Mouse (Mus musculus): Measurements from ENCODE around the gene Naf1.

Gene Naf1

GRCm38 (mm10) chr8:66860023-66860422 is at the start of gene Naf1:
Gene Naf1, plus strand, starts transcription at chr8:66860217.
- DNase-seq: peak; percentile 92

- peak; percentile 30 for DNase-seq
These were observed 1.0 kb downstream of the Naf1 start for GRCm38 (mm10) chr8:66860921-66861588.

DNA sequence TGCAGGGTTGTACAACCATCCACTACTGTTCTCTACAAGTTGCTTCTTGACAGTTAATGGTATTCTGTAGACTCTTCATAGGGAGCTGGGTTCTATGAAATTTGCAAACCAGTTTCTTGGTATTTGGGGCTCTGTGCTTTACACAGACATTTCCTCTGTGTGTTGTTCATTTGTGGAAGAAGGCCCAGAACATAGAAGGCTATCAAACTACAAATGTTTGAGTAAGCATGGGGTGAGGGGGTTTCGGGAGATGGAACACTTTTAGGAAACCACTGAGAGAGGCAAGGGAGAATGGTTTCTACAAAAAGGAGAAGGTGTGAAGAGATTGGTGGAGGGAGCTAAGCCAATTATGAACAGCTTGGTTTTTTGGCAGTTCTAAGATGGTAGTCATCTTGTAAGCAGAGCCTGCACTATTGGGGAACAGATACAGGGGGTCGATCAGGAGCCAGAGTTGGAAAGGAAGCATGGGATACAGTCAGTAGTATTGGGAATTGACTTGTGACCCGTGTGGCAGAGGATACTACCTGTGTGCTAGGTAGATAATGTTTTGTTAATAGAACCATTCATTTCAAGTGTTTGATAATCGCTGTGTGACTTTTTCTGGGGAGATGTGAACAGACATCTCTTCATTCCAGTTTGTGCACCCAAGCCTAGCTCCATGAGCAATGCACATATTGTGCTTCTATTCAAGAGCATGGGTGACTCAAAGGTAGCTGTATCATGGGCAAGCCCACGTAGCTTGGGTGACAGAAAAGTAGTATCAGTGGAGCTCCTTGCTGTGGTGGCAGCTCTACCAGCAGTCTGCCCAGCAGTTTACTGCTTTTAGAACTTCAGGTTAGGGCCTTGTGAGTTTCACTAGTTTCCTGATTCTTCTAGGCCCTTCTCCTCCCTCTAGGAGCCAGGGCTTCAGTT is 1.8 kb downstream of the Naf1 start:
- no peak for DNase-seq

- no peak for DNase-seq
These were observed 3.7 kb downstream of the Naf1 start for GRCm38 (mm10) chr8:66863761-66864160.

GRCm38 (mm10) chr8:66865120-66865519 is 5.1 kb downstream of the Naf1 start:
- DNase-seq: no peak

DNA sequence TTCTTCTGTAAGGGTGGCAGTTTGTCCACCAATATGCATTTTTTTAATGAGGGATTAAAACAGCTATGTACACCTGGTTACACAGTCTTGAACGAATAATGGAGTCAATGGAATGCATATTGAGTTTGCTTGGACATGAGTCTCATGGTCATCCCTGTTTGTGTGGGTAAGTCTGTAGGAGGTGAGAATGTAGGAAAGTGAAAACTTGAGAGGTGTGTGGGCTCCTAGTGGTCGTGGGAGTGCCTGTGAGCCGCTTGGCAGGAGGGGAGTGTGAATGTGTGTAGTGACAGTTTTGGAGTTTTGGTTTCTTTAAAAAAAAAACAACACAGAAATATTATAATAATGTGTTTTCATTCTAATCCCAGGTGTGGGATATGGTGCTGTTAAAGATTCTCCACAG is 7.7 kb downstream of the Naf1 start:
- DNase-seq: no peak

DNA sequence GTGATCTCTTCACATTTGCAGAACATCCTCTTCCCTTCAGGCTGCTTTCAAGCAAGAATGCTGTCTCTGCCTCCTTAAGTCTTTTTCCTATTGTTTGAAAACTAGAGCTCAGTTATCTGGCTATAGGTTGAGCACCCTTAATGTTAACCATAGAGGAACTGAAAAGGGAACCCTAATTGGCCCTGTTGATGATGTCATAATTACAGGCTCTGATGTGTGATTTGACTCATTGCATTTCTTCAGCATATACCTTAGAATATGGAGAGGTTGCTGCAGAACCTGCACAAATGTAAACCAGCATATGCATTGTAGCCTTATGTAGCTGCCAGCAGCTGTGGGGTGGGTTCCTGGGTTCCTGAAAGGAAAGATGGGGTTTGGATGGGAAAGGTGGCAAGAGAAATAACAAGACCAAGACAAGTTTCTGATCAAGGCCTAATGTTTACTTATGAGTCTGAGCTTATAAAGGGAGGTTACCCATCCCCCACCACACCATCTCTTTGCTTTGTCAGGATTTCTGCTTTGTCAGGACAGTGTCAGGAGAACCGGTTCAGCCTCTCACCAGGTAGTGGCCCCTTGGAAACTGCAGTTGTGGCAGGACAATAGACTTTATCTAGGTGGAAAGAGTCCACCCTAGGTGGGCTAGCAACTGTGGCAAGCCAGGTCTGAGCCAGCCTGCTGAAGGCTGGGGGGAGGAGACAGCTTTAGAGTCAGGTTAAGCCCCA is 9.4 kb downstream of the Naf1 start:
- DNase-seq: no peak

GRCm38 (mm10) chr8:66883866-66884265 is 23.8 kb downstream of the Naf1 start:
- no peak for DNase-seq

DNA sequence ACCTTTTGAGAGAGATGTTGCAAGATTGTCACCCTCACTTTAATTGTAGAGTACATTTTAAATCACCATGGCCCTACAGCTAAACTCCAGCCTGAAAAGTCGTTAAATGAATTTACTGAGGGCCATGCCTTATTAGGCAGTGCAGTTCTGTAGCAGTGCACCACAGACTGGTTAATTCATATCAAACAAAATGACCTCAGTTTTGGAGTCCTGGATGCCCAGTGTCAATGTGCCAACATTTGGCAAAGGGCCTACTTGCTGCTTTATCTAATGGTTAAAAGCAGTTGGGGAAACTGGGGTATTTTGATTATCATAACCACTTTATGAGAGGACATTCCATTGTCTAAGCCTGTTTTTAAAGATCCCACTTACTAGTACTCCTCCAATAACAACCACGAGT is 31.9 kb downstream of the Naf1 start:
- no peak for DNase-seq

DNA sequence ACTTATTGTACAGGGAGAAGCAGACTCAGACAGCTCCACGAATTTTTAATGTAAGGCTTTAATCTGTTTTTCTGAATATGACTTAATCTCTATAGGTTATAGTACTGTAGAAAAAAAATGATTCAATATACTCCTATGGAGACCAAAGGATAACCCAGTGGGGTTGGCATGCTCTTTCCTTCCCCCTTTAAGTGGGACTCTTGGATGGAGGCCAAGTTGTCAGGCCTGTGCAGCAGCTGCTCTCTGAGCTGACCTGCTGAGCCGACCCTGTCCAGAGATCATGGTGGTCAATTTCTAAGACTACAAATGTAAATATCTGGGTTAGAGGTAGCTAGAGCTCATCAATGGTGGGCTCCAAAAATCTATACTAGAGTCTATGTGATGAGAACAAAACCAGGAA is 45.0 kb downstream of the Naf1 start:
- DNase-seq: no peak

- DNase-seq: no peak
These were observed 45.5 kb downstream of the Naf1 start for GRCm38 (mm10) chr8:66905557-66905956.

DNA sequence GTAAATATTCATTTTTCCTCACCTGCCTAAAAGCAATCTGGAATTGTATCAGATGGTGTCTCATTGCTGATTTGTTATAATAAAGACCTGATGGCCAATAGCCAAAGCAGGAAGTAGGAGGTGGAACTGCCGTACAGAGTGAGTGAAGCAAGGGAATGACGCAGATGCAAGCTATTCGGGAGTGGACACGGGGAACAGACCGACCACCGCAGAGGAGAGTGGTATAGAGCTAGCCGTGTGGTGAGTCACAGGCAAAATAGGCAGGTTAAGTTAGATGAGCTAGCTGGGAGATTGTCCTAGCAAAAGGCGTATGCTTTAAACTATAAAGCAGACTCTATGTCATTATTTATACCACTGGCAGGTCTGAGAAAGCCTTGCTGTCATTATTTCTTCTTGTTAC is 46.1 kb downstream of the Naf1 start:
- DNase-seq: no peak

GRCm38 (mm10) chr8:66910684-66911083 is 50.7 kb downstream of the Naf1 start:
- no peak for DNase-seq

GRCm38 (mm10) chr8:66913616-66914536 is 53.9 kb downstream of the Naf1 start:
- no peak for DNase-seq

DNA sequence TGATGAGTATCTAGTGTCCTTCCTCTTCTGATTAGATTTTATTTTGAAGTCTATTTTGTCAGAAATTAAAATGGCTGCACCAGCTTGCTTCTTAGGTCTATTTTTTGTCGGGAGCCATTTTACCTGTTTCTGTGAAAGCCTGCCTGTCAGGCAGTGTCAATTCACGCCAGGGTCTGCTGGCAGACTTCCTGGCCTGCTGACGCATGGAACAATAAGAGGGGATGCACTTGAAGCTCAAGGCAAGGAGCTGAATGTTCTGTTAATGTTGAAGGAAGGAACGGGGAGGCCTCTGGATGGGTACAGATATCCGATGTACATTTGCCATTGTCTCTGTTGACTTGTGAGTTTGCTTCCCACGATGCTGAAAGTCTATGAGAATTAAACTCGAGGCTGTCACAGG is 56.0 kb downstream of the Naf1 start:
- no peak for DNase-seq

DNA sequence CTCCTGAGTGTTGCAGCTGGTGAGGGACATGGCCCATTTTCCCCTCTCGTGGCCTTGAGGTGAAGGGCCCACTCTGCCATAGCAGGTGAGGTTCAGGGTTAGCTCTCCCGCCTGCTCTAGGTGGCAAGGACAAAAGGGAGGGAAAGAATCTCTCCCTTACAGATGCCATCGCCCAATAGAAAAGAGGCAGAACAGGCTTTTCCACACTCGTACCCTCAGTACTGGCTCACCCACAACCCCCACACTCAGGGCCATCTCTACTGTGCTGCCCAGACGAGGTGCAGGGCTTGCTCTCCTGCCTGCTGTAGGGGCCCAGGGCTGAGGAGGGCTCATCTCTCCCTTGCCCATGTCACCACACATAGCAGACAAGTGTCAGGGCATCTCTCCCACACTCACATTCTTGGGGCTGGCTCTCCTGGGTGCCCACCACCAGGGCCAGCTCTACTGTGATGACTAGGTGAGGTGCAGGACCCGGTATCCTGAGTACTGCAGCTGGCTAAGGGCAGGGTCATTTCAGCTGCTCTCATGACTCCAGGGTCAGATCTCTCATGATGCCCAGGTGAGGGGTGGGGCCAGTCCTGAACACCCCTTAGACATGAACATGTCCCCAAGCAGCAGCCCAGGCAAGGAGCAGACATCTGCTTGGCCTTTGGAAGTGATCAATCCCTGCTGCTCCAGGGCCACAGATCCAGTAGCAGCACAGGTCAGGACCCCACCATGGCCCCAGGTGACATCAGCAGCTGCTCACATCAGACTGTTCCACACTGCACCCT is 57.9 kb downstream of the Naf1 start:
- no peak for DNase-seq

DNA sequence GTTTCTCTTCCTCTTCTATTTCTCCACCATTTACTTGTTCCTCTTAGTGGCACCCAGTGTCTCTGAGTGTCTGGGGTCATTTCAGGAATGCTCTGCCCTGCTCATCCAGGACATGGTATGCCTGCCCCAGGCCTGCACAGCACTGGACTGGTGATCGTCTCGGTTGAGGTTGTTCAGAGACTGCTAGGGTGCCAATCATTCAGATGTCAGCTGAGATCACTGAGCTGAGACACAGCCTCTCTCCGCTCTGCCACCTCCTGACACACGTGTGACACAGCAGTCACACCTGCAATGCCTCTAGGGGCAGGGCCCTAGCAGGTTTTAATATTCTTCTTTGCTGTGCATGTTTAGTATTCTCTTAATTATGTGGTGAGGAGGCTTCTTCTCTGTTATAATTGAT is 58.5 kb downstream of the Naf1 start:
- DNase-seq: no peak

GRCm38 (mm10) chr8:66933746-66934145 is 73.7 kb downstream of the Naf1 start:
- no peak for DNase-seq

DNA sequence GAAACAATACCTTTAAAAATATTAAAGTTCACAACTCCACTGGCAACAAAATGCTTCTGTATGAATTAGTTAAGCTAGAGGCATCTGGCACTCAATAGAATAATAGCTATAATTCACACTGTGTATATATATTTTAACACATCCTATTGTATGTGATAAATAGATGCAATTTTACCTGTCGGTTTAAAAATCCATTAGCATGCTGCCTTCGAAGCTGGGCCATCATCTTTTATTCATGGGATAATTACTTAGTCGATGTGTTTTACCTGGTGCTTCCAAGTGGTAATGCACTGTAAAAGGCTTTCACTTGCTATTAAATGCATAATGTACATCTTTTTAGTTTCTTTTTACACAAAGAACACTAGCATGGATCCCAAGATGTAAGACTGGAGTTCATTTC is 76.2 kb downstream of the Naf1 start:
- DNase-seq: no peak

Data from cerebellum, adult 11-12 months (tissue).